Mouse (Mus musculus) gastrocnemius, adult 2 months (tissue): ENCODE measurements around the gene 4930404N11Rik. TPM values are rescaled to one million over a fixed set of nuclear protein-coding genes. Genes with fewer than 3 reads are reported as not detected.

Experiments used
- DNase-seq: peaks from one replicate; pipeline ENCODE4 v3.0.0; 2022
- H3K27ac ChIP-seq: fragments of 200-600 bp; 2 replicates; pipeline ENCODE4 v1.8.1; 2022; ENCODE audit warnings: mild to moderate bottlenecking
- H3K4me3 ChIP-seq: fragments of 200-600 bp; 2 replicates; pipeline ENCODE4 v1.8.1; 2022; ENCODE audit warnings: mild to moderate bottlenecking, moderate library complexity
- CTCF ChIP-seq: fragments of 200-600 bp; IDR thresholded peaks from 2 replicates; pipeline ENCODE4 v1.8.1; 2022; ENCODE audit warnings: antibody characterized with exemption, mild to moderate bottlenecking, moderate library complexity
- intact Hi-C: fragments of 180-260 bp; cut with DNase I; formaldehyde crosslinking; loops from one replicate; pipeline ENCODE4 v1.15.1; 2025
- total RNA-seq, 2 experiments: library from RNA; stranded (reverse); gene quantifications; 2 replicates each; pipeline ENCODE4 v1.2.3; 2021

4930404N11Rik gene
- total RNA-seq, 2 experiments from 2014 or later = 0.89 to 1.2 TPM

- DNase-seq = no peak
- H3K4me3 ChIP-seq = peak overlapping the region; percentile 70
- intact Hi-C loops = loop anchor here (2.0 kb wide), 1 partner anchor 26 kb away; no protein-coding TSS in a partner anchor
- TF ChIP-seq CTCF = no peak
- H3K27ac ChIP-seq = peak overlapping the region; percentile 97
Measured at GRCm38 (mm10) chr10:81408424-81408729, 42.8 kb upstream of the 4930404N11Rik start.

GRCm38 (mm10) chr10:81407539-81408423, 42.2 kb upstream of the 4930404N11Rik start:
- intact Hi-C loops = loop anchor here (2.0 kb wide), 1 partner anchor 27 kb away; no protein-coding TSS in a partner anchor
- peak overlapping the region; percentile 97 for H3K27ac ChIP-seq
- H3K4me3 ChIP-seq = peak overlapping the region; percentile 70
- DNase-seq = peak; percentile 77
- no peak for TF ChIP-seq CTCF

- no peak for TF ChIP-seq CTCF
- peak overlapping the region; percentile 70 for H3K4me3 ChIP-seq
- intact Hi-C loops = no loop called here
- peak; percentile 38 for DNase-seq
- peak overlapping the region; percentile 97 for H3K27ac ChIP-seq
Measured at GRCm38 (mm10) chr10:81406504-81407440, 41.2 kb upstream of the 4930404N11Rik start.

GRCm38 (mm10) chr10:81405588-81406201, 40.1 kb upstream of the 4930404N11Rik start:
- intact Hi-C loops = no loop called here
- Histone ChIP-seq H3K4me3 (no peak overlapping the region; the same call in none of the 2 replicates), H3K27ac (peak overlapping the region; percentile 97)
- DNase-seq = peak; percentile 78
- peak; percentile 88 for TF ChIP-seq CTCF

- intact Hi-C loops = no loop called here
- peak overlapping the region; percentile 32 for H3K4me3 ChIP-seq
- peak overlapping the region; percentile 97 for H3K27ac ChIP-seq
- no peak for TF ChIP-seq CTCF
- DNase-seq = peak; percentile 62
Measured at GRCm38 (mm10) chr10:81404720-81405119, 39.1 kb upstream of the 4930404N11Rik start.

GRCm38 (mm10) chr10:81404082-81404481, 38.5 kb upstream of the 4930404N11Rik start:
- intact Hi-C loops = no loop called here
- no peak for TF ChIP-seq CTCF
- Histone ChIP-seq H3K4me3 (no peak overlapping the region; the same call in 1 of the 2 replicates), H3K27ac (peak overlapping the region; percentile 97)
- DNase-seq = peak; percentile 44

GRCm38 (mm10) chr10:81403511-81403910, 37.9 kb upstream of the 4930404N11Rik start:
- Histone ChIP-seq H3K27ac (peak overlapping the region; percentile 97), H3K4me3 (no peak overlapping the region)
- intact Hi-C loops = no loop called here
- TF ChIP-seq CTCF = no peak
- no peak for DNase-seq

- no peak for TF ChIP-seq CTCF
- peak overlapping the region; percentile 97 for H3K27ac ChIP-seq
- intact Hi-C loops = no loop called here
- no peak for DNase-seq
- peak overlapping the region; percentile 34 for H3K4me3 ChIP-seq
Measured at GRCm38 (mm10) chr10:81402227-81402765, 36.7 kb upstream of the 4930404N11Rik start.

- DNase-seq = peak; percentile 88
- intact Hi-C loops = no loop called here
- no peak for TF ChIP-seq CTCF
- Histone ChIP-seq H3K4me3 (peak overlapping the region; percentile 34), H3K27ac (peak overlapping the region; percentile 97)
Measured at GRCm38 (mm10) chr10:81401521-81402226, 36.1 kb upstream of the 4930404N11Rik start.

- DNase-seq = no peak
- intact Hi-C loops = no loop called here
- no peak for TF ChIP-seq CTCF
- Histone ChIP-seq H3K4me3 (peak overlapping the region; percentile 34), H3K27ac (peak overlapping the region; percentile 97)
Measured at GRCm38 (mm10) chr10:81401205-81401520, 35.5 kb upstream of the 4930404N11Rik start.

- intact Hi-C loops = no loop called here
- H3K27ac ChIP-seq = peak overlapping the region; percentile 97
- no peak overlapping the region for H3K4me3 ChIP-seq
- DNase-seq = no peak
- no peak for TF ChIP-seq CTCF
Measured at GRCm38 (mm10) chr10:81400371-81401204, 35.0 kb upstream of the 4930404N11Rik start.
